Mouse (Mus musculus) heart, embryonic 10.5 days (tissue): ENCODE results near the gene Smad3. TPM values are rescaled to one million over a fixed set of nuclear protein-coding genes. Genes with fewer than 3 reads are reported as not detected.

Experiments
- DNase-seq: peaks from one replicate; pipeline ENCODE4 v3.0.0-alpha.2; 2017; ENCODE audit warnings: low spot score
- H3K27ac ChIP-seq: fragments of 300-500 bp; sonication (generic); 2 replicates; pipeline ENCODE4 v1.5.1; 2016; ENCODE audit warnings: mild to moderate bottlenecking
- H3K27me3 ChIP-seq: fragments of 300-500 bp; sonication (generic); 2 replicates; pipeline ENCODE4 v1.6.1; 2016; ENCODE audit warnings: mild to moderate bottlenecking; ENCODE audit not compliant: poor library complexity, insufficient read depth, severe bottlenecking
- H3K36me3 ChIP-seq: fragments of 300-500 bp; sonication (generic); 2 replicates; pipeline ENCODE4 v1.6.1; 2016; ENCODE audit warnings: mild to moderate bottlenecking, moderate library complexity
- H3K4me1 ChIP-seq: fragments of 300-500 bp; sonication (generic); 2 replicates; pipeline ENCODE4 v1.6.1; 2016; ENCODE audit warnings: mild to moderate bottlenecking
- H3K4me3 ChIP-seq: fragments of 300-500 bp; sonication (generic); 2 replicates; pipeline ENCODE4 v1.5.1; 2016; ENCODE audit warnings: mild to moderate bottlenecking, moderate library complexity
- H3K9me3 ChIP-seq: fragments of 300-500 bp; sonication (generic); 2 replicates; pipeline ENCODE4 v1.6.1; 2016; ENCODE audit warnings: mild to moderate bottlenecking, moderate library complexity
- WGBS: fragments of 180-500 bp; shearing (Covaris S2); methylation state at CpG from one replicate; pipeline ENCODE4 v1.1.7; 2016; 5-methylcytosine and 5-hydroxymethylcytosine counted together
- polyA plus RNA-seq: library from polyadenylated mRNA; unstranded; fragments of >200 nt; fragmentation: Nextera tagmentation; extraction: Ambion mirVana; gene quantifications from 2 replicates; pipeline ENCODE4 v1.2.1, GENCODE M21; 2016

Smad3 gene
- polyA plus RNA-seq, 1 experiment from 2014 or later = 20.0 TPM

GRCm38 (mm10) chr9:63786026-63786670 lies 28.4 kb upstream of the Smad3 start:
- Histone ChIP-seq H3K27ac (peak overlapping the region; percentile 63), H3K9me3 (no peaks in the 10 kb centered on the region), H3K4me3 (no peak overlapping the region), H3K4me1 (peaks cover 71% of the 10 kb centered on the region), H3K36me3 (no peaks in the 10 kb centered on the region), H3K27me3 (no peaks in the 10 kb centered on the region)
- WGBS = 19% methylated on average over 5 of the region's 5 CpGs
- DNase-seq = no peak

GRCm38 (mm10) chr9:63785492-63785891 lies 27.7 kb upstream of the Smad3 start:
- Histone ChIP-seq H3K4me1 (peaks cover 75% of the 10 kb centered on the region), H3K36me3 (no peaks in the 10 kb centered on the region), H3K27me3 (no peaks in the 10 kb centered on the region), H3K4me3 (no peak overlapping the region), H3K9me3 (no peaks in the 10 kb centered on the region), H3K27ac (peak overlapping the region; percentile 63; the same call in 1 of the 2 replicates)
- no peak for DNase-seq
- 16% methylated on average over 5 of the region's 5 CpGs for WGBS

- no peak for DNase-seq
- Histone ChIP-seq H3K27me3 (no peaks in the 10 kb centered on the region), H3K9me3 (no peaks in the 10 kb centered on the region), H3K4me3 (no peak overlapping the region), H3K36me3 (no peaks in the 10 kb centered on the region), H3K27ac (no peak overlapping the region), H3K4me1 (peaks cover 79% of the 10 kb centered on the region)
- WGBS = 69% methylated on average over 3 of the region's 3 CpGs
Measured at GRCm38 (mm10) chr9:63784597-63784996, 26.8 kb upstream of the Smad3 start.

GRCm38 (mm10) chr9:63782744-63783143 lies 24.9 kb upstream of the Smad3 start:
- Histone ChIP-seq H3K36me3 (no peaks in the 10 kb centered on the region), H3K9me3 (no peaks in the 10 kb centered on the region), H3K27me3 (no peaks in the 10 kb centered on the region), H3K27ac (no peak overlapping the region), H3K4me3 (no peak overlapping the region), H3K4me1 (peaks cover 72% of the 10 kb centered on the region)
- DNase-seq = no peak
- WGBS = 53% methylated on average over 4 of the region's 4 CpGs

GRCm38 (mm10) chr9:63781714-63782464 lies 24.1 kb upstream of the Smad3 start:
- Histone ChIP-seq H3K27me3 (no peaks in the 10 kb centered on the region), H3K36me3 (no peaks in the 10 kb centered on the region), H3K27ac (0 out of 2 replicates have a peak overlapping the region, but pooled peaks have one; percentile 2), H3K4me1 (peaks cover 64% of the 10 kb centered on the region), H3K9me3 (no peaks in the 10 kb centered on the region), H3K4me3 (no peak overlapping the region)
- WGBS = 74% methylated on average over 7 of the region's 7 CpGs
- DNase-seq = no peak

GRCm38 (mm10) chr9:63779950-63780887 lies 22.4 kb upstream of the Smad3 start:
- Histone ChIP-seq H3K27ac (peak overlapping the region; percentile 83), H3K27me3 (no peaks in the 10 kb centered on the region), H3K36me3 (no peaks in the 10 kb centered on the region), H3K9me3 (no peaks in the 10 kb centered on the region), H3K4me1 (peaks cover 54% of the 10 kb centered on the region), H3K4me3 (0 out of 2 replicates have a peak overlapping the region, but pooled peaks have one; percentile 19)
- DNase-seq = no peak
- WGBS = 41% methylated on average over 17 of the region's 17 CpGs

GRCm38 (mm10) chr9:63776735-63777134 lies 18.9 kb upstream of the Smad3 start:
- Histone ChIP-seq H3K4me3 (no peak overlapping the region), H3K27ac (no peak overlapping the region), H3K36me3 (no peaks in the 10 kb centered on the region), H3K27me3 (no peaks in the 10 kb centered on the region), H3K9me3 (no peaks in the 10 kb centered on the region), H3K4me1 (peaks cover 56% of the 10 kb centered on the region)
- 58% methylated on average over 3 of the region's 3 CpGs for WGBS
- DNase-seq = no peak

- no peaks in the 10 kb centered on the region for H3K27me3 ChIP-seq
- peaks cover 46% of the 10 kb centered on the region for H3K4me1 ChIP-seq
- 0 out of 2 replicates have a peak overlapping the region, but pooled peaks have one; percentile 39 for H3K27ac ChIP-seq
- no peaks in the 10 kb centered on the region for H3K9me3 ChIP-seq
- no peak overlapping the region for H3K4me3 ChIP-seq
- H3K36me3 ChIP-seq = no peaks in the 10 kb centered on the region
- no peak for DNase-seq
- 76% methylated on average over 6 of the region's 6 CpGs for WGBS
Measured at GRCm38 (mm10) chr9:63774854-63775483, 17.2 kb upstream of the Smad3 start.

- Histone ChIP-seq H3K9me3 (no peaks in the 10 kb centered on the region), H3K27me3 (no peaks in the 10 kb centered on the region), H3K4me1 (peaks cover 35% of the 10 kb centered on the region), H3K36me3 (no peaks in the 10 kb centered on the region), H3K27ac (0 out of 2 replicates have a peak overlapping the region, but pooled peaks have one; percentile 33), H3K4me3 (no peak overlapping the region)
- DNase-seq = no peak
- 55% methylated on average over 10 of the region's 10 CpGs for whole genome bisulfite sequencing
Measured at GRCm38 (mm10) chr9:63772452-63772851, 14.7 kb upstream of the Smad3 start.

GRCm38 (mm10) chr9:63771676-63772075 lies 13.9 kb upstream of the Smad3 start:
- no peaks in the 10 kb centered on the region for H3K9me3 ChIP-seq
- peaks cover 33% of the 10 kb centered on the region for H3K4me1 ChIP-seq
- H3K27ac ChIP-seq = 0 out of 2 replicates have a peak overlapping the region, but pooled peaks have one; percentile 8
- WGBS = 8% methylated on average over 5 of the region's 5 CpGs
- no peak for DNase-seq
- H3K36me3 ChIP-seq = no peaks in the 10 kb centered on the region
- no peak overlapping the region for H3K4me3 ChIP-seq
- no peaks in the 10 kb centered on the region for H3K27me3 ChIP-seq

GRCm38 (mm10) chr9:63761367-63762094 lies 3.7 kb upstream of the Smad3 start:
- peaks cover 14% of the 10 kb centered on the region for H3K4me1 ChIP-seq
- H3K27ac ChIP-seq = no peak overlapping the region
- no peak for DNase-seq
- WGBS = 92% methylated on average over 8 of the region's 8 CpGs
- H3K9me3 ChIP-seq = 0 out of 2 replicates have a peak, but pooled peaks cover 4% of the 10 kb centered on the region
- no peak overlapping the region for H3K4me3 ChIP-seq
- H3K27me3 ChIP-seq = no peaks in the 10 kb centered on the region
- H3K36me3 ChIP-seq = no peaks in the 10 kb centered on the region; the same call in 1 of the 2 replicates
